Mouse (Mus musculus) stomach, postnatal 0 days (tissue): ENCODE measurements around the gene Srebf1.

Experiments used
- CTCF ChIP-seq: IDR thresholded peaks from 2 replicates; pipeline ENCODE4 v1.5.1; 2016; ENCODE audit warnings: antibody characterized with exemption, low read depth, mild to moderate bottlenecking, moderate library complexity
- EP300 ChIP-seq: optimal IDR thresholded peaks from 2 replicates; pipeline ENCODE3; 2016; ENCODE audit warnings: antibody characterized with exemption

GRCm38 (mm10) chr11:60228525-60228924 lies 6.1 kb upstream of the Srebf1 start:
- TF ChIP-seq EP300 = no peak
- no peak for TF ChIP-seq CTCF
